Mouse (Mus musculus) erythroblast, embryonic 14.5 days (primary cell): Measurements from ENCODE around the gene Cyp17a1. TPM values are rescaled to one million over a fixed set of nuclear protein-coding genes. Genes with fewer than 3 reads are reported as not detected.

Source experiments
- H3K27me3 ChIP-seq: 2 replicates; pipeline ENCODE4 v1.6.1; 2012; ENCODE audit warnings: inconsistent platforms; ENCODE audit not compliant: control insufficient read depth
- H3K36me3 ChIP-seq: 2 replicates; pipeline ENCODE4 v1.6.1; 2012; ENCODE audit warnings: mild to moderate bottlenecking, inconsistent platforms; ENCODE audit not compliant: control insufficient read depth
- H3K4me1 ChIP-seq: 2 replicates; pipeline ENCODE4 v1.6.1; 2012; ENCODE audit warnings: inconsistent platforms; ENCODE audit not compliant: control insufficient read depth
- H3K4me3 ChIP-seq: replicated peaks from 2 replicates; pipeline ENCODE3; 2012; ENCODE audit warnings: moderate library complexity, mild to moderate bottlenecking, inconsistent platforms
- H3K9me3 ChIP-seq: 2 replicates; pipeline ENCODE4 v1.6.1; 2012; ENCODE audit warnings: low read length, inconsistent platforms, mixed read lengths; ENCODE audit not compliant: control insufficient read depth
- GATA1 ChIP-seq: IDR thresholded peaks from 2 replicates; pipeline ENCODE4 v1.6.1; 2012; ENCODE audit warnings: low read length, inconsistent platforms, mixed read lengths
- TAL1 ChIP-seq: IDR thresholded peaks from 3 replicates; pipeline ENCODE4 v1.6.1; 2012; ENCODE audit warnings: low read length, inconsistent platforms, mixed read lengths
- polyA plus RNA-seq: library from polyadenylated mRNA; stranded (reverse); fragments of >175 nt; gene quantifications from 2 replicates; pipeline ENCODE4 v1.2.3, GENCODE M21; 2012

Cyp17a1 gene
- polyA plus RNA-seq, 1 experiment = not detected

- no peaks in the 10 kb centered on the region for H3K27me3 ChIP-seq
- peak within 1 kb of the TSS; percentile 93 for H3K4me3 ChIP-seq
- H3K36me3 ChIP-seq = no peaks in the 10 kb centered on the region
- peaks cover 24% of the 10 kb centered on the region for H3K4me1 ChIP-seq
- no peaks in the 10 kb centered on the region for H3K9me3 ChIP-seq
- TF ChIP-seq GATA1 (no peak), TAL1 (no peak)
Measured at GRCm38 (mm10) chr19:46689460-46690372, 16.7 kb upstream of the Cyp17a1 start, which contains the start of gene Borcs7. Borcs7 (plus strand) TSS chr19:46689906.

- no peaks in the 10 kb centered on the region for H3K36me3 ChIP-seq
- H3K4me1 ChIP-seq = peaks cover 2% of the 10 kb centered on the region
- no peaks in the 10 kb centered on the region for H3K9me3 ChIP-seq
- H3K4me3 ChIP-seq = no peak overlapping the region
- peaks cover 10% of the 10 kb centered on the region for H3K27me3 ChIP-seq
- TF ChIP-seq TAL1 = no peak
- no peak for TF ChIP-seq GATA1
Measured at GRCm38 (mm10) chr19:46679720-46680383, 6.9 kb upstream of the Cyp17a1 start.

- no peak for TF ChIP-seq GATA1
- TF ChIP-seq TAL1 = no peak
Measured at GRCm38 (mm10) chr19:46675641-46676040, 2.7 kb upstream of the Cyp17a1 start.

DNA sequence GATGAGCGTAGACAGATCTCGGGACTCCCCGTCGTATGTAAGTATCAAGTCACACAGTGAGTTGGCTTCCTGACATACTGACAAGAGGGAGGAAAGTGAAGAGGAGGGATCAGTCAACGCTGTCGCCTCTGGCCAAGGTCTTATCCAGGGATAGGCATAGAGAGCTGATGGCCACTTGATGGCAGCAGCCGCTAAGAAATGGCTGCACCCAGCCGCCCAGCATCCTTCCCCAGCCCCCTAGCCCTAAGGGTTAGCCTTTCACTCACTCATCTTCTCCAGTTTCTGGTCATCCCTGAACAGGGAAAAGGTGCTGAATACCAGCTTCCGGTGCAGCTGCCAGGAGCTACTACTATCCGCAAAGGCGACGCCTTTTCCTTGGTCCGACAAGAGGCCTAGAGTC is 2.3 kb downstream of the Cyp17a1 start:
- Histone ChIP-seq H3K4me1 (no peaks in the 10 kb centered on the region; the same call in 1 of the 2 replicates), H3K4me3 (no peak overlapping the region), H3K9me3 (no peaks in the 10 kb centered on the region), H3K36me3 (no peaks in the 10 kb centered on the region), H3K27me3 (peaks cover 22% of the 10 kb centered on the region)
- TF ChIP-seq GATA1 (no peak), TAL1 (no peak)

More at GRCm38 (mm10) chr19:46675641-46676040, 2.7 kb upstream of the Cyp17a1 start:
- Histone ChIP-seq H3K9me3 (no peaks in the 10 kb centered on the region), H3K4me1 (no peaks in the 10 kb centered on the region; the same call in none of the 2 replicates), H3K27me3 (peaks cover 22% of the 10 kb centered on the region), H3K4me3 (no peak overlapping the region), H3K36me3 (no peaks in the 10 kb centered on the region)

DNA sequence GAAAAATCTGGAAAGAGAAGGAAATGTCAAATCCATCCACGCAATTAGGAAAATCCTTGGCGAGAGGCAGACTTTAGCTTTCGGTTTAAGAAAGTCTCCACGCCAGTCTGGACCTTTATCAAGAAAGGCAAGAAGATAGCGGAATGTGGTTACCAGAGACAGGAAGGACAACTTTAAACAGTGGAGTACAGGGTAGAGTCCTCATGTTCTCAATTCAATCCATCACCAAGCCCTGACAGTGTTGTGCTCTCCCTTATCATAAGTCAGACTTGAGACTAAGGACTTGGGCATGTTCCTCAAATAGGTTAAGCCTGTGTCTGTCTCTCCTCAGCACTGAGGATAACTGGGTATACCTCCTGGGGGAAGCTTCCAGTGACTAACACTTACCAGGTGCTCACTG is 3.2 kb downstream of the Cyp17a1 start:
- Histone ChIP-seq H3K36me3 (no peaks in the 10 kb centered on the region), H3K27me3 (peaks cover 19% of the 10 kb centered on the region), H3K4me3 (no peak overlapping the region), H3K9me3 (no peaks in the 10 kb centered on the region), H3K4me1 (no peaks in the 10 kb centered on the region; the same call in 1 of the 2 replicates)
- no peak for TF ChIP-seq GATA1
- TF ChIP-seq TAL1 = no peak

- TF ChIP-seq TAL1 = no peak
- TF ChIP-seq GATA1 = no peak
- Histone ChIP-seq H3K27me3 (peaks cover 19% of the 10 kb centered on the region), H3K9me3 (no peaks in the 10 kb centered on the region), H3K4me3 (no peak overlapping the region), H3K4me1 (no peaks in the 10 kb centered on the region; the same call in 1 of the 2 replicates), H3K36me3 (no peaks in the 10 kb centered on the region)
Measured at GRCm38 (mm10) chr19:46668263-46668662, 4.7 kb downstream of the Cyp17a1 start.

- Histone ChIP-seq H3K4me1 (no peaks in the 10 kb centered on the region), H3K27me3 (peaks cover 19% of the 10 kb centered on the region), H3K4me3 (no peak overlapping the region), H3K36me3 (no peaks in the 10 kb centered on the region), H3K9me3 (no peaks in the 10 kb centered on the region)
- no peak for TF ChIP-seq TAL1
- no peak for TF ChIP-seq GATA1
Measured at GRCm38 (mm10) chr19:46667300-46667699, 5.7 kb downstream of the Cyp17a1 start.

- H3K9me3 ChIP-seq = no peaks in the 10 kb centered on the region
- no peak overlapping the region for H3K4me3 ChIP-seq
- H3K27me3 ChIP-seq = peaks cover 6% of the 10 kb centered on the region
- TF ChIP-seq TAL1 (no peak), GATA1 (no peak)
- no peaks in the 10 kb centered on the region for H3K36me3 ChIP-seq
- no peaks in the 10 kb centered on the region for H3K4me1 ChIP-seq
Measured at GRCm38 (mm10) chr19:46665474-46665873, 7.5 kb downstream of the Cyp17a1 start.

DNA sequence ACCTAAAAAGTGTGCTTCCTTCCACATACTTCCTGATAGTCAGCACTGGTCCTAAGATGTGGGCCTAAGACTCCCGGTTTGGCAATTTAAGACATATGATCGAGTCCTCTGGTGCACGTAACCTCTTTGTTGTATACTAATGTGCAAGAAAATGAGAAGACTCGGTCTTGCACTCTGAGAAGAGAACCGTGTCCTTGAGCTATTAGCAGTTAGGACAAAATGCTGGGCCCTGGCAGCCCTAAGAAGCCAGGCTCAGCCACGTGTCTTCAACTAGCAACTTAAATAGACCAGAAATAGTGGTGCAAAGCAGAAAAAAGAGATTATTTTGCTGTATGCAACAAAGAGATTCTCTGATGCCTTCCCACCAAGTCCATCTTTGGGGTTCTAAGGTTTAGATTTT is 10.2 kb downstream of the Cyp17a1 start:
- no peak for TF ChIP-seq TAL1
- no peak for TF ChIP-seq GATA1
- H3K4me1 ChIP-seq = no peaks in the 10 kb centered on the region

More for the DNA sequence above, 10.2 kb downstream of the Cyp17a1 start:
- H3K9me3 ChIP-seq = no peaks in the 10 kb centered on the region
- peaks cover under 1% of the 10 kb centered on the region; the same call in 1 of the 2 replicates for H3K27me3 ChIP-seq
- no peaks in the 10 kb centered on the region for H3K36me3 ChIP-seq
- no peak overlapping the region for H3K4me3 ChIP-seq
